Mouse (Mus musculus): ENCODE measurements around the gene Agrp. TPM values are rescaled to one million over a fixed set of nuclear protein-coding genes. Genes with fewer than 3 reads are reported as not detected.

Agrp gene
- polyA plus RNA-seq, 1 experiment from 2014 or later: 0.89 TPM

DNA sequence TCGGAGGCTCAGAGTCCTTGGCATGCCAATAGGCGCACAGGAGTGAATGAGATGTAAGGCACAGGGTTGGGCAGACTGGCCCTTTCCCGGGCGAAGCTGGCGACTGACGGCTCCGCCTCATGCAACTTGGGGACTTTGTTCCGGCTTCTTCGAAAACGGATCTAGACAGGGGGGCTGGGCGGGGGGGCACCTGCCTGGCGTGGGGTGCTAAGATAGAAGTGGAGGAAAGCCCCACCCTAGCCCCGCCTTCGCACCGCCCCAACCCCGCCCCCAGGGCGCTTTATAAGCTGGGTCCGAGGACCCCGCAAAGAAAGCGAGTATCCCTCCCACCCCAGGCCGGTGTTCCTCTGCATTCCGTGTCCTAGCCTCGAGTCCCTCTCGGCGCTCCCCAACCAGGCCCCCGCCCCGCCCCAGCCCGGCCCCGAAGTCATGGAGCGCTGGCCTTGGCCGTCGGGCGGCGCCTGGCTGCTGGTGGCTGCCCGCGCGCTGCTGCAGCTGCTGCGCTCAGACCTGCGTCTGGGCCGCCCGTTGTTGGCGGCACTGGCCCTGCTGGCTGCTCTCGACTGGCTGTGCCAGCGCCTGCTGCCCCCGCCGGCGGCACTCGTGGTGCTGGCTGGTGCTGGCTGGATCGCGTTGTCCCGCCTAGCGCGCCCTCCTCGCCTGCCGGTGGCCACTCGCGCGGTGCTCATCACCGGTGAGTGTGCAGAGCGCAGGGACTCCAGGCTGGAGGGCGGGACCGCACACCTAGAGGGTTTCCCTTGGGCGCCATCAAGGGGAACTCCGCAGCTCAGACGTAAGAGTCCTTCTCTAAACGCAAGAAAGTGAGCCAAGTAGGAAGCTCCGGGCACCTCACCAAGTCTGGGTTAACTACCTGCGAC, 118.5 kb downstream of the Agrp start, which contains the start of gene Hsd11b2:
TSS of gene Hsd11b2 (plus strand) at position 320 of the 878 bp plus-strand sequence.
- H3K9me3 ChIP-seq (ENCODE audit: low read depth, low read length): no peaks in the 10 kb centered on the region
- peak within 1 kb of the TSS; percentile 99 for H3K4me2 ChIP-seq
- WGBS: under 1% methylated on average over 68 of the region's 68 CpGs
- peak within 1 kb of the TSS; percentile 65; the same call in 1 of the 2 replicates for H3K27ac ChIP-seq (ENCODE audit: low read depth)
- peak within 1 kb of the TSS; percentile 59 for H3K4me3 ChIP-seq (ENCODE audit: low read depth, low read length)
- DNase-seq (peak; percentile 65), ATAC-seq (ENCODE audit: insufficient read depth) (peak; percentile 55)
- H3K9ac ChIP-seq: peak within 1 kb of the TSS; percentile 64
- peaks cover 11% of the 10 kb centered on the region; the same call in 1 of the 2 replicates for H3K36me3 ChIP-seq (ENCODE audit: insufficient read depth)
- H3K27me3 ChIP-seq (ENCODE audit: insufficient read depth, low read length): no peaks in the 10 kb centered on the region; the same call in 1 of the 2 replicates
- peaks cover 24% of the 10 kb centered on the region for H3K4me1 ChIP-seq (ENCODE audit: insufficient read depth)
- TF ChIP-seq CTCF (IDR thresholded peaks at IDR 0.05; ENCODE audit: low read depth): no peak

DNA sequence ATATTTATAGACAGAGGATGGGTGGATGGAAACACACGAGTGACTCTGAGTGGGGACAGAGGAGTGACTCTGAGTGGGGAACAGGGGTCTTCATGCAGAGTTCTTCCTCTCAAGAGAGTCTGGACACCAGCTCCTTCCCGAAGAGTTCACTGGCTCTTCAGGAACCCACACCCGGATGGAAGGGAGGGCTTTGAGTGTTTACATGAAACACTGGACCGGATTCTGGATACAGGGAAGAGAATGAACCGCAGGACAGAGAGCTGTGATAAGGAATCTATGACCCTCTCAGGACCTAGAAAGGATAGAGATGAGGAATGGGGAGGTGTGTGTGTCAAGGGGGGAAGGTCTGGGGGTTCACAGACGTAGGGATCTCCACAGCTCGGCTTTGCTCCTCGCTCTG, 119.8 kb downstream of the Agrp start:
- peaks cover 3% of the 10 kb centered on the region; the same call in 1 of the 2 replicates for H3K36me3 ChIP-seq (ENCODE audit: insufficient read depth)
- H3K9ac ChIP-seq: no peak overlapping the region
- H3K9me3 ChIP-seq (ENCODE audit: low read depth, low read length): no peaks in the 10 kb centered on the region
- H3K4me2 ChIP-seq: peak overlapping the region; percentile 99; the same call in 1 of the 2 replicates
- 19% methylated on average over 8 of the region's 8 CpGs for WGBS
- H3K27me3 ChIP-seq (ENCODE audit: insufficient read depth, low read length): no peaks in the 10 kb centered on the region; the same call in 1 of the 2 replicates
- DNase-seq (peak; percentile 60), ATAC-seq (ENCODE audit: insufficient read depth) (no peak)
- no peak overlapping the region for H3K27ac ChIP-seq (ENCODE audit: low read depth)
- H3K4me3 ChIP-seq (ENCODE audit: low read depth, low read length): no peak overlapping the region
- peaks cover 24% of the 10 kb centered on the region for H3K4me1 ChIP-seq (ENCODE audit: insufficient read depth)
- TF ChIP-seq CTCF (IDR thresholded peaks at IDR 0.05; ENCODE audit: low read depth): no peak

MicroRNAs within 50 kb of the gene (microRNA counts, 519-probe panel; counts per million panel counts)
- microRNA mmu-miR-1966: 2,536 counts per million, percentile 46 among the panel's probes with 10 or more counts

Small RNAs within 50 kb of the gene (microRNA-seq; reads per million reads assigned to microRNA genes)
- gene Mir1966 (ENCODE audit: borderline number of aligned reads): not detected

Other genes with a start within 250 kb of the Agrp start
- 0.12 and 0.32 TPM in 2 replicates for gene Kctd19, start 223.9 kb downstream of the Agrp start, polyA plus RNA-seq (2014; fragmentation: Nextera tagmentation; extraction: Ambion mirVana)
- gene Lrrc36, start 223.8 kb downstream of the Agrp start, polyA plus RNA-seq (2014; fragmentation: Nextera tagmentation; extraction: Ambion mirVana): 0.34 and 0.50 TPM in 2 replicates
- 41.1 and 42.3 TPM in 2 replicates for gene Tppp3, start 165.9 kb downstream of the Agrp start, polyA plus RNA-seq (2014; fragmentation: Nextera tagmentation; extraction: Ambion mirVana)
- 40.0 and 41.9 TPM in 2 replicates for gene Zdhhc1, start 140.5 kb downstream of the Agrp start, polyA plus RNA-seq (2014; fragmentation: Nextera tagmentation; extraction: Ambion mirVana)
- 4.8 and 5.9 TPM in 2 replicates for gene Hsd11b2, start 118.6 kb downstream of the Agrp start, polyA plus RNA-seq (2014; fragmentation: Nextera tagmentation; extraction: Ambion mirVana)
- gene Atp6v0d1, start 71.3 kb downstream of the Agrp start, polyA plus RNA-seq (2014; fragmentation: Nextera tagmentation; extraction: Ambion mirVana): 74.6 and 81.0 TPM in 2 replicates
- 32.1 and 33.7 TPM in 2 replicates for gene Ripor1, start 32.1 kb downstream of the Agrp start, polyA plus RNA-seq (2014; fragmentation: Nextera tagmentation; extraction: Ambion mirVana)
- gene Ctcf, start 825 bp downstream of the Agrp start, polyA plus RNA-seq (2014; fragmentation: Nextera tagmentation; extraction: Ambion mirVana): 127 and 129 TPM in 2 replicates
- 0.70 and 1.1 TPM in 2 replicates for gene Carmil2, start 48.9 kb upstream of the Agrp start, polyA plus RNA-seq (2014; fragmentation: Nextera tagmentation; extraction: Ambion mirVana)
- gene Acd, start 63.7 kb upstream of the Agrp start, polyA plus RNA-seq (2014; fragmentation: Nextera tagmentation; extraction: Ambion mirVana): 62.2 and 68.6 TPM in 2 replicates
- gene Pard6a, start 63.8 kb upstream of the Agrp start, polyA plus RNA-seq (2014; fragmentation: Nextera tagmentation; extraction: Ambion mirVana): 13.4 and 13.6 TPM in 2 replicates
- gene 4933405L10Rik, start 70.3 kb upstream of the Agrp start, polyA plus RNA-seq (2014; fragmentation: Nextera tagmentation; extraction: Ambion mirVana): 0.15 TPM in 1 of 2 replicates, not detected in the other
- 28.7 and 29.7 TPM in 2 replicates for gene Enkd1, start 70.8 kb upstream of the Agrp start, polyA plus RNA-seq (2014; fragmentation: Nextera tagmentation; extraction: Ambion mirVana)
- gene Gfod2, start 121.3 kb upstream of the Agrp start, polyA plus RNA-seq (2014; fragmentation: Nextera tagmentation; extraction: Ambion mirVana): 21.2 and 22.6 TPM in 2 replicates
- 12.2 and 13.8 TPM in 2 replicates for gene Ranbp10, start 190.0 kb upstream of the Agrp start, polyA plus RNA-seq (2014; fragmentation: Nextera tagmentation; extraction: Ambion mirVana)
- gene Tsnaxip1, start 190.3 kb upstream of the Agrp start, polyA plus RNA-seq (2014; fragmentation: Nextera tagmentation; extraction: Ambion mirVana): 0.09 and 0.11 TPM in 2 replicates
- gene Cenpt, start 215.9 kb upstream of the Agrp start, polyA plus RNA-seq (2014; fragmentation: Nextera tagmentation; extraction: Ambion mirVana): 41.4 and 46.2 TPM in 2 replicates
- gene Thap11, start 217.7 kb upstream of the Agrp start, polyA plus RNA-seq (2014; fragmentation: Nextera tagmentation; extraction: Ambion mirVana): 62.7 and 70.7 TPM in 2 replicates
- 317 and 347 TPM in 2 replicates for gene Nutf2, start 223.2 kb upstream of the Agrp start, polyA plus RNA-seq (2014; fragmentation: Nextera tagmentation; extraction: Ambion mirVana)
- 48.2 and 55.4 TPM in 2 replicates for gene Edc4, start 243.5 kb upstream of the Agrp start, polyA plus RNA-seq (2014; fragmentation: Nextera tagmentation; extraction: Ambion mirVana)